Mouse (Mus musculus) regulatory T cell (primary cell): Measurements from ENCODE around the gene Magix.

Source experiments
- in situ Hi-C: fragments of 300-600 bp; cut with MboI, MseI; formaldehyde crosslinking; loops from one replicate; pipeline ENCODE4 v1.15.1; 2025; ENCODE audit warnings: high pct_unique_total_duplicates

Magix gene

GRCm38 (mm10) chrX:7632560-7632959 lies 48.5 kb downstream of the Magix start:
- in situ Hi-C loops: no loop called here
